Mouse (Mus musculus) embryonic facial prominence, embryonic 15.5 days (tissue): ENCODE results near the gene Cyth2. TPM values are rescaled to one million over a fixed set of nuclear protein-coding genes. Genes with fewer than 3 reads are reported as not detected.

ENCODE experiments used
- ATAC-seq: fragments of 200-750 bp; cut with Nextera tagmentation; 2 replicates; pipeline ENCODE4 v1.8.0; 2017; ENCODE audit warnings: low read depth, moderate TSS enrichment; ENCODE audit not compliant: insufficient number of reproducible peaks, low FRiP score, low TSS enrichment
- H3K27ac ChIP-seq: fragments of 300-500 bp; sonication (generic); replicated peaks from 2 replicates; pipeline ENCODE4 v1.5.1; 2015; ENCODE audit warnings: mild to moderate bottlenecking, inconsistent platforms
- H3K27me3 ChIP-seq: fragments of 300-500 bp; sonication (generic); 2 replicates; pipeline ENCODE4 v1.6.1; 2015; ENCODE audit warnings: inconsistent platforms
- H3K36me3 ChIP-seq: fragments of 300-500 bp; sonication (generic); 2 replicates; pipeline ENCODE4 v1.6.1; 2015; ENCODE audit warnings: mild to moderate bottlenecking, inconsistent platforms
- H3K4me1 ChIP-seq: fragments of 300-500 bp; sonication (generic); 2 replicates; pipeline ENCODE4 v1.6.1; 2015; ENCODE audit warnings: inconsistent platforms
- H3K4me2 ChIP-seq: fragments of 300-500 bp; sonication (generic); replicated peaks from 2 replicates; pipeline ENCODE4 v1.6.1; 2015; ENCODE audit warnings: mild to moderate bottlenecking, inconsistent platforms
- H3K4me3 ChIP-seq: fragments of 300-500 bp; sonication (generic); replicated peaks from 2 replicates; pipeline ENCODE4 v1.5.1; 2015; ENCODE audit warnings: mild to moderate bottlenecking, inconsistent platforms
- H3K9ac ChIP-seq: fragments of 300-500 bp; sonication (generic); 2 replicates; pipeline ENCODE4 v1.6.1; 2015; ENCODE audit warnings: inconsistent platforms
- H3K9me3 ChIP-seq: fragments of 300-500 bp; sonication (generic); replicated peaks from 2 replicates; pipeline ENCODE4 v1.6.1; 2016; ENCODE audit warnings: inconsistent platforms
- WGBS: fragments of 180-500 bp; shearing (Covaris S2); methylation state at CpG from one replicate; pipeline ENCODE4 v1.1.7; 2015; 5-methylcytosine and 5-hydroxymethylcytosine counted together
- polyA plus RNA-seq: library from polyadenylated mRNA; unstranded; fragments of >200 nt; fragmentation: Nextera tagmentation; extraction: Ambion mirVana; gene quantifications from 2 replicates; pipeline ENCODE4 v1.2.1, GENCODE M21; 2015

The Cyth2 gene
- polyA plus RNA-seq, 1 experiment from 2014 or later = 129 TPM

DNA sequence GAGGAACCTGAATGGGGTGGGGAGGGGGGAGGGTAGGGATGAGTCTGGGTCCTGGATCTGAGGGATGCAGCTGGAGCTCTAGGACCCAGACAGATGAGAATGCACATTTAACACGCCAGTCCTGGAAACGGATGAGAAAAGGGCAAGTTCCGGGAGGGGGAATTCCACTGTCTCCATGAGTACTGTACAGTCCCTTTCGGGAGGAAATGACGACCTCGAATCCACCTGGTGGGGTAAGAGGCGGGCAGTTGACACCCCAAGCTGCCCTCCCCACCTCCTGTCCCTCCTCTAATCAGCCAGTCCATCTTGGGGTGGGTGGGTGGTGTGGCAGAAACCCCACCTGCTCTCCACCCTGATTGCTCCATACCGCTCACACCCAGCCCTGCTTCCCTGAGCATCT lies 48.4 kb downstream of the Cyth2 start:
- no peak for ATAC-seq
- WGBS = 46% methylated on average over 8 of the region's 8 CpGs
- Histone ChIP-seq H3K4me1 (peaks cover 10% of the 10 kb centered on the region; the same call in 1 of the 2 replicates), H3K27ac (peak overlapping the region; percentile 55; the same call in 1 of the 2 replicates), H3K9me3 (no peaks in the 10 kb centered on the region), H3K4me2 (no peak overlapping the region; the same call in 1 of the 2 replicates), H3K4me3 (no peak overlapping the region), H3K36me3 (no peaks in the 10 kb centered on the region), H3K27me3 (no peaks in the 10 kb centered on the region), H3K9ac (no peak overlapping the region)

DNA sequence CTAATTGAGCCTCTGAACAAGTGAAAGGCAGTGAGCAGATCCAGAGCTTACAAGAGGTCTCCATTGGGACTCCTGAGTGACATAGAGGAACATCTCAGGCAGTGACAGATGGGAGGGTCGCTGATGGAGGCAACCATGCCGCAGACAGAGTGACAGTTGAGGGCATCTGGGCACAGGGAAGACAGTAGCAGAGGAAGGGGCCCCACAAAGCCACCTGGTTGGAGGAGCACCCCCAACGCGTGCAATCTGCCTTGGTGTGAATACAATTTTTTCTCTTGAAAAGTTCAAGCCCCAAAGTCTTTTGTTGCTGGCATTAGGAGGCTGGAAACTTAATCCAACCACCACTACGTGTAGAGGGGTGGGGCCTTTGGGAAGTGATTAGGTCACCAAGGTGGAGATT lies 54.2 kb downstream of the Cyth2 start:
- no peak for ATAC-seq
- Histone ChIP-seq H3K9me3 (no peaks in the 10 kb centered on the region), H3K36me3 (no peaks in the 10 kb centered on the region), H3K4me1 (peaks cover 5% of the 10 kb centered on the region), H3K4me2 (no peak overlapping the region), H3K27ac (no peak overlapping the region), H3K9ac (no peak overlapping the region), H3K27me3 (peaks cover 35% of the 10 kb centered on the region), H3K4me3 (no peak overlapping the region)
- WGBS = 57% methylated on average over 5 of the region's 5 CpGs

DNA sequence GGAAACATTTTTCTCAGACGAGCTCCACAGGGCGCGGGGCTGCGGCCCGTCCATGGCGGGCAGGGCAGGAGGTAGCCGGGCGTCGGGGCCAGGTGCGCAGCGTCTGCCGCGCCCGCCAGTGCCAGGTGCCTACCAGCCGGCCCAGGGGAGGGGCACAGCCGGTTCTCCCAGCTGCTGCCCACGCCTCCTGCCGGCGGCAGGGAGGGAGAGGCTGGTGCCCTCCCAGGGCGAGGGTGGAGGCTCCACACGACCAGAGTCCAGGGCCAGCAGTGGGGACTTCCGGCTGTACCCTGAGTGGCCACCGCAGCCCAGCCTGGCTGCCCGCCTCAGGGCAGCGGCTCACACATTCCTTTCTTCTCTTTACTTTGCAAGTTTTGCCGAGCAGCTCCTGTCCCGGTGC lies 55.0 kb downstream of the Cyth2 start:
- H3K9ac ChIP-seq = no peak overlapping the region
- H3K27ac ChIP-seq = peak overlapping the region; percentile 45; the same call in 1 of the 2 replicates
- H3K27me3 ChIP-seq = peaks cover 35% of the 10 kb centered on the region
- no peaks in the 10 kb centered on the region for H3K9me3 ChIP-seq
- WGBS = 6% methylated on average over 24 of the region's 27 CpGs
- H3K4me3 ChIP-seq = peak overlapping the region; percentile 23
- H3K36me3 ChIP-seq = no peaks in the 10 kb centered on the region
- H3K4me1 ChIP-seq = peaks cover 5% of the 10 kb centered on the region
- H3K4me2 ChIP-seq = peak overlapping the region; percentile 46
- ATAC-seq = peak; percentile 70

Other genes with a start within 250 kb of the Cyth2 start
- gene Bcat2, start 244.4 kb downstream of the Cyth2 start, polyA plus RNA-seq = 63.0 and 65.1 TPM in 2 replicates
- 0.95 and 1.2 TPM in 2 replicates for gene Fgf21, start 199.1 kb downstream of the Cyth2 start, polyA plus RNA-seq
- 4.8 and 5.3 TPM in 2 replicates for gene Fut1, start 197.3 kb downstream of the Cyth2 start, polyA plus RNA-seq
- 0.38 and 0.41 TPM in 2 replicates for gene Izumo1, start 192.8 kb downstream of the Cyth2 start, polyA plus RNA-seq
- 14.5 and 15.3 TPM in 2 replicates for gene Rasip1, start 187.1 kb downstream of the Cyth2 start, polyA plus RNA-seq
- 20.0 and 21.4 TPM in 2 replicates for gene Mamstr, start 174.6 kb downstream of the Cyth2 start, polyA plus RNA-seq
- gene Fut2, start 148.2 kb downstream of the Cyth2 start, polyA plus RNA-seq = 6.3 and 6.5 TPM in 2 replicates
- gene Ntn5, start 130.6 kb downstream of the Cyth2 start, polyA plus RNA-seq = 10.8 and 11.7 TPM in 2 replicates
- 9.6 and 11.1 TPM in 2 replicates for gene Sec1, start 120.2 kb downstream of the Cyth2 start, polyA plus RNA-seq
- gene Car11, start 114.7 kb downstream of the Cyth2 start, polyA plus RNA-seq = 17.2 and 17.7 TPM in 2 replicates
- gene Dbp, start 109.5 kb downstream of the Cyth2 start, polyA plus RNA-seq = 6.8 and 7.0 TPM in 2 replicates
- 1,062 and 1,100 TPM in 2 replicates for gene Rpl18, start 99.1 kb downstream of the Cyth2 start, polyA plus RNA-seq
- gene Sphk2, start 96.6 kb downstream of the Cyth2 start, polyA plus RNA-seq = 38.4 and 43.4 TPM in 2 replicates
- 2.1 and 3.2 TPM in 2 replicates for gene Fam83e, start 93.4 kb downstream of the Cyth2 start, polyA plus RNA-seq
- 0.24 and 0.25 TPM in 2 replicates for gene Spaca4, start 88.8 kb downstream of the Cyth2 start, polyA plus RNA-seq
- gene Lmtk3, start 30.8 kb downstream of the Cyth2 start, polyA plus RNA-seq = 1.9 TPM in 2 replicates
- 49.6 and 55.7 TPM in 2 replicates for gene Sult2b1, start 29.9 kb downstream of the Cyth2 start, polyA plus RNA-seq
- 1.4 and 1.7 TPM in 2 replicates for gene Kcnj14, start 10.2 kb upstream of the Cyth2 start, polyA plus RNA-seq
- 57.3 and 58.0 TPM in 2 replicates for gene Grwd1, start 16.4 kb upstream of the Cyth2 start, polyA plus RNA-seq
- gene Kdelr1, start 58.2 kb upstream of the Cyth2 start, polyA plus RNA-seq = 83.7 and 98.4 TPM in 2 replicates
- gene Grin2d, start 63.8 kb upstream of the Cyth2 start, polyA plus RNA-seq = 0.67 and 0.79 TPM in 2 replicates
- 0.40 and 0.77 TPM in 2 replicates for gene Syngr4, start 82.1 kb upstream of the Cyth2 start, polyA plus RNA-seq
- 4.9 and 5.0 TPM in 2 replicates for gene Tmem143, start 82.4 kb upstream of the Cyth2 start, polyA plus RNA-seq
- 307 and 335 TPM in 2 replicates for gene Emp3, start 106.8 kb upstream of the Cyth2 start, polyA plus RNA-seq
- gene Ccdc114, start 109.5 kb upstream of the Cyth2 start, polyA plus RNA-seq = 5.7 and 9.8 TPM in 2 replicates
- gene Abcc6, start 215.7 kb upstream of the Cyth2 start, polyA plus RNA-seq = 0.23 and 0.33 TPM in 2 replicates
- gene Nomo1, start 219.1 kb upstream of the Cyth2 start, polyA plus RNA-seq = 36.5 and 36.7 TPM in 2 replicates